Mouse (Mus musculus) cerebellum, adult 11 months (tissue): ENCODE measurements at regions not wholly inside any gene's neighbourhood (a gene's known extent, or its start where the extent isn't known, plus 50 kb on each side); places are given as distances from the start of the nearest gene placed in this dataset.

Experiments
- DNase-seq: peaks from one replicate; pipeline ENCODE4 v3.0.0; 2022

DNA sequence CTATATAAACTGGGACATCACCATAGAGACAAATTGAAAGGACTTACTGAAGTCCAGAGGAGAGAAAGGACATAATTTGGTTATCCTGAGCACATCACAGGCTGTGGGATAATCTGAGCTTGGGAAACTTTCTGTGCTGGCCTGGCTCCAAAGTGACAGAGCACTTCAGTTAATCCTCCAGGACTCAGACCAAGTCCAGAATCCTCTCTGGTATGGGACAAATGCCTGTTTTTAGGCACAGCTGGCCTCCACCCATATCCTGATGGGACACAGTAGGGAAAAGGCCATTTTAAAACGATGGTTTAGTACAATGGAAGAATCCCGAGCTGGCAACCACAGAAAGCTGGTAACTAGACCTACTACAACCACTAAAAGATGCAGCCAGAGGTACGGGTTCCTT, 151.3 kb downstream of the Snx19 start:
- DNase-seq = no peak

DNA sequence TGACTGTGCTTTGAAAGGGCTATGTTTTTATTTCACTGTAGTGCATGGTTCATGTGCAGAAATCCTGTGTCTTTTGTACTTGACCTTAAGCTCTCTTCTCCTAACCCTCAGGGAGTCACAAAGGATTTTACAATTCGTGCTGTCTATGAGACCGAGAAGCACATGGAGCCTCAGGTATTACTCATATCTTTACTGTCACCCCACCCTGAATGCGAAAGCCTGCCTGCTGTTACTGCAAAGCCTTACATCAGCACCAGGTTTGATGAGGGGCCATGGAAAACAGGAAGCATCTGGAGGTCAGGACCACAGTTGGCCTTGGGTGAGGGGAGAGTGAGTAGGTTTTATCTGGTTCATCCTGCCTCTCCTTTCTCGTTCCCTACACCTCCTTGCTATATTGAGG, 150.3 kb downstream of the Snx19 start:
- DNase-seq = no peak

DNA sequence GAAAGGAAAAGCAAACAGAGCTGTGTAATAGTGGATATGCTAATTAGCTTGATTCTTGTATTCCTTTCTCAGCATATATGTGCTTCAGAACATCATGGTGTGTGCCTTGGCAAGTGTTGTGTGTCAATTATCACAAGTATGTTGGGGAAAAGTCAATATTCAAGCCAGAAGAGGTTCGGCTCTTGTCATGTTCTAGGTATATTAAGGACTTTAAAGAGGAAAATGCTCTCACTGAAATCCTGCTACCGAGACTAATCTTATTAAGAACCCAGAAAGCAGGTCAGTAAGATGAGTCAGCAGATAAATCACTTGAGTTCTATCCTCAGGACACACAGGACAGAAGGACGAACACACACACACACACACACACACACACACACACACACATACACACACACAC, 148.6 kb downstream of the Snx19 start:
- no peak for DNase-seq

DNA sequence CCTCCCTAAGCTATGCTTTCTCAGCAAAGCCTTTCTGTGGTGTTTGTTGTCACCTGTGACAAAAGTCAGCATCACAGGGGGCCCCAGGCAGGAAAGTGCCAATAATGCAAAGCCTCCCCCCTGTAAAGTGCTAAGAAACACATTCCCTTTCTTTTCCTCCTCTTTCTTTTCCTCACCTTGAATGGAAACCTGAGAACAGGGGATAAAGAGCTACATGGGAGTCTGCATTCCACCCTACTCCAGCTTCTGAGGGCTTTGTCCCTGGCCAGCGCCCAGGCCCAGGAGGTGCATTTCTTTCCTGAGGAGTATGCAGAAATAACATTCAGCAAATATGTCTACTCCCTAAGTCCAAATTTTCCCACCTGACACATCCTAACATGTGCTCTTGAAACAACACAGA, 146.4 kb downstream of the Snx19 start:
- no peak for DNase-seq

DNA sequence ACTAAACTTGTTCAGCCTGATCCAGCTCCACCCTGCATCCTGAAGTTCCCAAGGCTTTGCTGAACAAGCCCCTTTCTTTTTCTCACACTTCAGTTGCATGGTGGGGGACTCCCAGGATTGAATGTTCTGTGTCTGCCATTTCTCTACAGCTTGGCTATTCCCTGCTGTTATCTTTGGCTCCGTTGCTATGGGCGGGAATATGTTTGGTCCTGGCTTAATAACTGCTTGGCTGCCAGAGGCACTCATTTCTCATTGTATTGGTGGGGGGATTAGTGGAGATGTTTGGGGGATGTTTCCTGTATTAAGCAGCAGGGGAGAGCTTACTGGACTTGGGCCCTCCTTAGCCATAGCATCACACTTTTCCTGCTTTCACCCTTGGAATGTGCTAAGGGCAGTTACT, 144.1 kb downstream of the Snx19 start:
- no peak for DNase-seq

DNA sequence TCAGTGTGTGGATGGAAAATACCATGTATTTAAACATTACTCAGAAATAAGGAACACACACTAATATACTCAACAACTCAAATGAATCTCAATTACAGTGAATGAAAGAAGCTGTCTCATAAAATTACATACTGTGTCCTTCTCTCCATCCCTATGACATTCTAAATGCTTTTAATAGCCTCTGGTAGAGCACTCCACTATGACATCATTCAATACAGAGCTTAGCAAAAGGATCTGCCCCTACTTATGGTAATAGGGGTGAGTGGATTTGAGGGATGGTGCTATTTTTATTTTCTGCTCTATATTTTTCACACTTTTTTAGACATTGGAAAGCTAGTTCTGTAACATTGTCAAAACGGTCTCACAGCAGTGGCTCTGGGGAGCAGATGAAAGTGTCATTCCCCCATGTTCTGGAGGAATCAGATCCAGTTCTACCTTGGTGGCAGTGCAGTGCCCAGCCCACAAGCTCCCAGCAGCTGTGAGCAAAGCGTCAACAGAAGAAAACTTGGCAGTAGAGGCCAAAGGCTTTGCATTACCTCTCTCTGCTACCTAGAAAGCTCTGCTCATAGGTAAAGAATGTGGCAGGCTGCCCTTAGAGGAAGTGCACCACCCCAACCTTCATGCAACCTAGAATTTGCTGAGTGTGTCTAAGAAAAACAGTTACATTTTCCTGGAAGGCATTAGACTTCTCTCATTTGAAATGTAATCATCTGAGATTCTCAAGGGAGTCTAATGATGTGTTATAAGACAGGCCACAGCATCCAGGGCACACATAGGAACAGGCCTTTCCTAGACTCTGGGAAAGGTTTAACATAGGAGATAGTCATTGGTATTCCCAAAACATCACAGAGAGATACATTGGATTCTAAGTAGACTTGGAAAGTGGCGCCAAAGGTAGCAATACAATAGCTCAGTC, 138.1 kb downstream of the Snx19 start:
- DNase-seq = no peak

DNA sequence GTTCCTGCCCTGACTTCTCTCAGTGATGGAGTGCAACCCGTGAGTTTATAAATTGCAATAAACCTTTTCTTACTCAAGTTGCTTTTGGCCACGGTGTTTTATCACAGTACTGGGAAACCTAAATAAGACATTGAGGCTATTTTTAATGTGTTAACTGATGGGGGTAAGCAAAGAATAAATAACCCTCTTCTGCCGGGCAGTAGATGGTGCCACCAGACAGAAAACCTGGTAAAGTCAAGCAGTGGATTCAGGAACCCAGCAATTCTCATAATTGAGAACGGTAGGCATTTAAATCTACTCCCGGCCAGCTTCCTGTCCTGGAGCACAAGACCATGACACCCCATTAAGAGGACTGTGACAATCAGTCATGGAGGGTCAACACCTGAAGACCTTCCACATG, 136.5 kb downstream of the Snx19 start:
- no peak for DNase-seq

DNA sequence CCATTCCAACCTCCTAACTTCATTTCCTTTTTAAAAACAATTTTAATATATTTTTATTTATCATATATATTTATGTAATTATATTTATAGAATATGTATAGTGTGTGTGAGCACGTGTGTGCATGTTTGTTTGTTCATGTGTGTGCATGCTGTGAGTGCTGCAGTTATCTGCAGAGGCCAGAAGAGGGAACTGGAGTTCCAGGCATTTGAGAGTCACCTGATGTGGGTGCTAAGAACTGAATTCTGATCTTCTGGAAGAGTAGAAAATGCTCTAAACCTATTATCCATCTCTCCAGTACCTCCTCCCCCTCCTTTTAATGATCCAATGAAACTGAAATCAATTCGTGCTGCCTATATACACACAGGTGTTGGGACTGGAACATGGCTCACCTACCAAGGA, 128.0 kb downstream of the Snx19 start:
- no peak for DNase-seq

DNA sequence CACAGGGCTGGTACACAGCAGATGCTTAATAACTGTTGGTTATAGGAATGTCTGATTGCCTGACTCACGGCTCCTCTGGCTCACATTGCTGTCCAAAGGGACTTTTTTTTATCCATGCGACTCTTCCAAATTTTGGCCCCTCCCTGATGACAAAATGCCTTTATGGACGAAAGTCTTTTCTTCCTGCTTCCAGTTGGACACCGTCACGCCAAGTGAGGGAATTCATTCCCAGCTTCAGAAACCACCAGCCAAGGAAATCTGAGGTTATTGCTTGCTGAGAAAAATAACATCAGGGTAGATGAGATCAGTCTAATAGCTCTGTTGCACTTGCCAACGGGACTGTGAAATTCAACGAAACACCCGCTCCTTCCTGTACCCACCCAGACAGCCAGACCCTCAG, 125.8 kb downstream of the Snx19 start:
- DNase-seq = no peak

DNA sequence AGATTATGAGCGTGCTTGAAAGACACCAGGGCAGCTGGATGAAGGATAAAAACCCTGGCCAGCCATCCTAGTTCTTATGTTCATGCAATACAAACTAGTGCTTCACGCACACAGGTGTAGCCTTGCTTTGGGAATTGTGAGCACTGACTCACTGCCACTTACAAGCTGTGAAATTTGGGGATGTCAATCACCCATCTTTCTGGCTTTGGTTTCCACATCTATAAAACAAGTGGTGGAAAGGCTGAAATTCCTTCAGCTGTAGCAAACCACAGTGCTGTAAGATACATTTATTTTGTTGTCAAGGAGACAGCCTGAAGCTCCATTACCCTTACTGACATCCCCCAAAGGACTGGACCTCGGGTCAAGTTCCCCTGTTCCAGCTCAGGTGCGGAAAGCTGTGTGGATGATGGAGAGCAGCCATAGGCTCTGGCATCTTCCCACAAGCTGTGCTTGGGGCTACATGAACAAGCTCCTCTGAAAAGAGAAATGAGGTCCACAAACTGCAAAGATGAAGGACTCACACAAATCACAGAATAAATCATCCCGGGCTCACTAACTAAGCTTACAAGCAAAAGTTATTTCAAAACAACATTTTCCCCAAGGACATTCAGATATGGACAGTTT, 123.1 kb downstream of the Snx19 start:
- DNase-seq = no peak

DNA sequence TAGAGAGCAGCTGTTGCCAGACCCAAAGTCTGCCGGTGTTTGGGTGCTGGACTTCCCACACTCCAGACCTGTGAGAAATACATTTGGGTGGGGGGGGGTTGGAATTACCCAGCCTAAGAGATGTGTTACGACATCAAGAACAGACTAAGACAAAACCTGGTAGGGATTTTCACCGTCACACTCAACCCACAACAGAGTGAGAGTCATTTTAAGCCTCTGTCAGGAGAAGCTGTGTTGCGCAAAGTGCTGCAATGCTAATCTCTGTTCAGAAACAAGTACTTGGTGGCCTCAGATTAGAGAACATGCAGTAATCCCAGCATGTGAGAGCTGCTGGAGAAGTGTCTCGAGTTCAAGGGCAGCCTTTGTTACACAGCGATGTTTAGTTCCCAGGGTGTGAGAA, 113.0 kb downstream of the Snx19 start:
- DNase-seq = no peak

DNA sequence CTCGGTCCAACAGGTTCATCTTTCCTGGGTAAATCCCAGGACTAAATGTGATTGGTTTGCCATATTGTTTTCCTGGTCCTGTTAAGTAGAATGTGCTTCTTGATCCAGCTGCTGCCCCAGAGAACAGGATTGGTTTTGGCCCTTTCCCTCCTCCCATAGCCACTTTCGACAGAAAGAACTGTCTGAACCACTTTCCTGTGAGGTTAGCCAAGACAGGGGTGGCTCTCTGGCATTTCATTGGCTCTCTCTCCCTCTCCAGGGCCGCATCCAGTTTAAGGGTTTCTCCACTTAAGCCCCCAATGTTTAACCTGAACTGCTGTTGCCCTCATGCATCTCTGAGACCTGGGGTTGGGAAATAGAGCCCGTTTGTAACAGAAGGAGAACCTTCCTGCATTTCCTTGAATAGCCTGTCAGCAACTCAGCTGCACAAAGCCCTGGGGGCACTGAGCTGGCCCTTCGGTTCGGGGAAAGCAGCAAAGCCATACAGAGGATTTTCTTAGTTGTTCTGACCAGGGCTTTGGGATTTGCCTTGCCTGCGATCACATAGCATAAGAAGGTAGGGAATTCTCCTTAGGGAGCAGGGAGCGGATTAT, 109.7 kb downstream of the Snx19 start:
- no peak for DNase-seq

DNA sequence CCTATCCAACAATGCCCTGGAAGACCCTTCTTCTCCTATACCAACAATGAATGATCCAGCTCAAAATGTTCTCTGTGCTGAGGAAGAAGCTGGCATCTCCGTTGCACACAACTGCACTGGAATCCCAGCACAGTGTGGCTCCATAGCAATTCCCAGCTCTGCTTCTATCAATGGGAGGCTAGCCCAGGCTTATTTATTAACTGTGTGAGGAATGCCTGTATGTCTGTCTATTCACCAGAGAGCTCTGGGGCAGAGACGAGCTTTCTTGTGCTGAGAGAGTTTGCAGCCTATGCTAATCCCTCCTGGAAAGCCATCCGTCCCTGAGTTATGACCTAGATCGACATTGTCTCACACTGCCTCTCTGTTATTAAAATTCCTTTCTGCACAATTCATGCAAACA, 108.1 kb downstream of the Snx19 start:
- no peak for DNase-seq

DNA sequence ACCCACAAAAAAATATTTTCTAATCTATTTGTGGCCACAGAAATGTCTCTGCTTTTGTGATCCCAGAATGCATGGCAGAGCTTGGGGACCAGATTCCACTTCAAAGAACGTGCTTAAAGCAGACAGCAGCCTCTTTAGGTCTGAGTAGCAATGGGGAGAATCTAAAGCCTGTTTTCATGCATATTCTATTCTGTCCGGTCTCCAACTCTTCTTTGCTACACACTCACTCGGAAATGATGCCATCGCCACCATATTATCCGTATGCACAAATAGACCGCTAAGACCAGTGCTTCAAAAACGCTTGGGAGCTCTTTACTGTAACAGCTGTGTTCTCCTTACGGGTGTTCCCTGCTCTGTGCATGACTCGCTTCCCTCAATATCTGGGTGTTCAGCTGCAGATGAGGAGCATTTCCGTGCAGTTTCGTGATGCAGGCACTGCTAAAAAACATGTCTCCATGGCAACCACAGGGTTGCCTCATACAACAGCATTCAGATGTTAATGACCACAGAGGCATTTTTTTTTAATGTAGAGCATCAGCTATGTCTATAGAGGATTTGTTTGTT, 107.0 kb downstream of the Snx19 start:
- DNase-seq = no peak

DNA sequence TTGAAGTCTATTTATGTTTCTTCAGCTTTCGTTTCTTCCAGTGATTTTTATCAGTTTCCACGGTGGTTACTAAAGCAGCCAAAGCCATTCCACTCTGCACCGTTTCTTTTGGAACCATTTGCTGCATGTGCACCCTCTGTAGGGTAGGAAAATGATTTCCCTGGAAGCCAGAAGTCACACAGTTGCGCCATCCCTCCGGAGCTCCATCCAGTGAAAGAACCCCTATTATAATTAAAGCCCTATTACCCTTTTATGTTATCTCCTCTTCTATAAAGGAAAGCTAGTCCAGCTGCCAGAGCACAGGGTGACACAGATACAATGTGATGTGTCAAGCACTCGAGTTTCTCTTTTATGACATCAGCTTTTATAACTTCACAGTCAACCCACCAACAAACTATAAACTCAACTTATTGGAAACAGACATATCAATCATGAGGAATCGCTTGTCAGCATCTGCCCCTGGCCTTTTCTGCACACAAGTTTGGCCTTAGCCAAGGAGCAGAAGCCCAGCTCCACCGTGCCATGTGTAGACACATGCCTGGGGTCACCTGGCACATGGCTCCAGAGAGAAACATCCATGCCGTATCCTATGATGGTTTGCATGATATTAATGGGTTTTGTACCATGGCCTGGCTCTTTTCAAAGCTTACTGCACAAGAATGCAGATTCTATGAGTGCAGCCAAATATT, 106.3 kb downstream of the Snx19 start:
- no peak for DNase-seq

DNA sequence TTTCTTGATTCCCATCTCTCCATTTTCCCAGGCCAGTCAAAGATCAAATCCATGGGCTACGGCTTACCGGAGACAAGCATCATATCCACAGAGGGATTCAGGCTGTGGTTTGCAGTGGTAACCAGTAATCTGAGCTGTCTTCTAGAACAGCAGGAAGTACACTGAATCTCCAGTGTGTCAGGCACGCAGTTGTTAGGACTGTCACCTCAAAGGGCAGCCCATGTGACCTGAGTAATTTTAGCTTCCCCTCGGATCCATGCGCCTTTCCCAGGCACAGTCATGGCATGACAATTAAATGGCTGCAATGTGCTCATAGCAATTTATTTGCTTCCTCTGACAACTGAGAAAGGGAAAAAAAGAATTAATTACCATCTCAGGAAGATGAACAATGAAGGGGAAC, 98.2 kb downstream of the Snx19 start:
- no peak for DNase-seq

DNA sequence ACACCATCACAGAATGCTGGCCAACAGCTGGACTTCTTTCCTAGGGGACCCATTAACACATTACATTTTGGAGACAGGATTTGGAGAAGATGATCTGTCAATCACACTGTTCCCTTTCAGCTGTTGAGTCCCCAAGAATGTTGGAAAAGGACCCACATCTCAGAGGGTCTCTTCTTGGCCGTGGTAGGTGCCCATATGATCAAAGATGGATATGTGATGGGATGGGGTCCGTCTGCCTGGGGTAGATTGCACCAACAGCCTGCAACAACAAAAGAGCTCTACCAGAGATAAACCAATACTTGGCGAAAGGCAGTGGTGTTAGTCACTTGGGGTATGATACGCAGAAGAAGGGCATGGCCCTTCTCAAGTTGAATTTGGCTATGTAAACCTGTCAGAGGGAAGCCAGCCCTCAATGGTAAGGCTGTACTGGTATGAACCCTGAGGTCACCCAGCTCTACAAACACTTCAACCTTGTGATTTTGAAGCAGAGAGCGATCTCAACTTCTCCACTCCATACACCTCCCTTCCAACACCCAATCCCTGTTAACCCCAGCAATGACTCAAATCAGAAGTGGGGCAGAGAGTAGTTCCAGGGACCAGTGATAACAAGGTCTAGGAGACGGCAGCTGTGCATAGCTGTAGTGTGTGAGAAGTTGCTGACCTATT, 97.6 kb downstream of the Snx19 start:
- DNase-seq = no peak

DNA sequence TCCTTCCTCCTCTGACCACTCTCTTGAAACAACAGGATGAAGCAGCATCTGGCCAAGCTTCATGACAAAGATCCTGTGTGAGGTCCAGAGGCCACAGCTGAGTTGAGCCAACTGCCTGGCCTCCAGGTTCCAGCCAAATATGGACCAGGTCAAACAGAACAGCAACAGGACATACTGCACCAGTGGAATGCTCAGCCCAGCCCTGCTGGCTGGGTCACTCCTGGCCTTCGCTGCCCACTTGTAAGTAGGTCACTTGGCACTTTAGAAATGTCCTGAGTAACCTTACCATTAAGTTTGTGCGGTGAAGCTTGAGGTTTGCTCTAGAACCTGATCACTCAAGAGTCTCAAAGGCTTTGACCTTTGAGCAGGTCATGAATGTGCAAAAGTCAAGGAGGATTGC, 96.9 kb downstream of the Snx19 start:
- no peak for DNase-seq

DNA sequence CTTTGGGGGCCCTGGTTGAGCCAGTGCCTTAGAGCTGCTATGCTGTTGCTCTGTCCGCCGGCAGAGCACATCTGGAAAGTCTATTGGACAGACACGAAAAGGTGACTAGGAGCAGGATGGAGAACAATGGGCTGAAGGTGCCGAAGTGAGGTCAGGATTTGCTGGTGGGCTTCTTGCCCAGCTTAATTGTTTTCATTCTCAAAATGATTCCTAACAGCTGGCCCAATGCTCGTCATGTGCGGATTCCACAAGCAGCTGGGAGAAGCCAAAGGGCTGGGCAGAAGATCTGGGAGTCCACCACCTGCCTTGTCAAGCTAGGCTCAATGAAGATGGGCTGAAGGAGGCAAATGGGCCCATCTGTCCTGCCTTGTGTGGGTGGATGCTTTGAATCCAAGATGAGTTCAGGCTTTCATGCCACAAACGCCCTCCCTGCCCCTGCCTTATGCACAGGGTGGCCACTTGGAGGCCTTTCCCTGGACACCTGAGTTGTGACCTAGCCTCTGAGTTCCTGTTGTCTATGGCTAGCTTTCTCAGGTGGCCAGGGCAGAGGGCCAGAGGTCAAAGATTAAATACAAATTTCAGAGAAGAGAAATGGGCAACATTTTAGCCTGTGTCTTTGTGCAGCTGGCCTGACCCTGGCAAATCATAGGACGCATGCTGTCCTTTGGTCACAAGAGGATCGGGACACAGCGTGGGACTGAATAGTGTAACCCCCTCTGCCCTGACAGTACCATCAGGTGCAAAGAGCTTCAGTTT, 95.9 kb downstream of the Snx19 start:
- DNase-seq = no peak

DNA sequence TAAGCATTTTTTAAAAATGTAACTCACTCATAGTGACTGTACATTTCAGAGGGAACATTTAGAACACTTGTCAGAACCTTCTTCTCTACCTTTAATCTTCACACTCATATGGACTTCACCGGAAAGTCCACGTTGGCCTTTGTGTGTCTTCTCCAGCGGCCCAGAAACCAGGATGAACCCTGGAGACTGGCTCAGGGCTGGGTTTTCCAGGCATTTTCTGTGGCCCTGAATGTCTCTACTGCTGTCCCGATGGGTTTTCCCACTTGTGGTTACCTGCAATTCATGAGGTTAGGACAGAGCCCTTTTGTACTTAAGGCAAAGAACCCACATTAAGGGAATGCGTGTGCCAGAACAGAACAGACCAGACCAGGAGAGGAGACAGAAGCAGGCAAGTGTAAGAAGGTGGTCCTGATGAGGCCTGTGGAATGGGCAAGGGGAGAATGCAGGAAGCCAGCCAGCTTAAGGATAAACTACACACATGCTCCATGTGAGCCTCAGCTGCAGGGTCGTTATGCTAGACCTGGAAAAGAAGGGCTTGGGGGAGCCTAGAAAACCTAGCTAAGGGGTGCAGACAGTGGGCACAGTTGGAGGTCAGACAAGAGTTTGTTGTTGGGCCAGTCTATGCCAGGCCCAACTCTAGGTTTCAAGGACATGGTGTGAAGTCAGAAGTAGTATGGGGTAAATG, 94.8 kb downstream of the Snx19 start:
- no peak for DNase-seq

DNA sequence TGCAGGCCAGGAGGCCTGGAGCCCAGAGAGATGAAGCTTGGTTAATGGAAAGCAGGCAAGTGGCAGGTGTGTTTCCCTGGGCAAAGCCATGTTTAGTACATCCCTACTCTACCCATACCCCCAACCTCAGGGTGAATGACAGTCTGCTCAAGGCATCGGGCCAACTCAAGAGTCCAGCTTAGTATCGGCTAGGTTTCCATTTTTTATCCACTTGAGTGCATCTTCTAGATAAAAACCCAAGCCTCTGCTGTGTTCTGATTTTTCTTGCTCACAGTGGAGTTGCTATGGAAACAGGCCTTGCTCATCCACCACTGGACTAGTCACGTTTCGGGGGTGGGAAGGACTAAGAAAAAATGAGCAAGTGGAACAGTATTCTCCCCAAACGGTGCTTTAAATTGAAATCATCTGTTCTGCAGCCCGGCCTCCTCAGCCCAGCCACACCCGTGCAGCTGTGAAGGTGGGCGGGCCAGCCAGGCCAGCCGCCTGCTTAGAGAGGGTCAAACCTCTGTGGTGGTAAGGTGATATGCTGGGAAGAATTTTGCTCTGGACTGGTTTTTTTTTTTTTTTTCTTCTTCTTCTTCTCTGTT, 94.0 kb downstream of the Snx19 start:
- DNase-seq = no peak
